Mouse (Mus musculus) CH12.LX (cell line): ENCODE data around the gene Mettl16. TPM values are rescaled to one million over a fixed set of nuclear protein-coding genes. Genes with fewer than 3 reads are reported as not detected.

Source experiments
- DNase-seq: peaks from one replicate; pipeline ENCODE4 v3.0.0-alpha.2; 2013; ENCODE audit errors: extremely low read depth
- H3K27ac ChIP-seq: 2 replicates; pipeline ENCODE4 v1.5.1; 2012; ENCODE audit warnings: low read depth, mild to moderate bottlenecking, control low read depth, moderate library complexity; ENCODE audit not compliant: insufficient read depth
- H3K27me3 ChIP-seq: replicated peaks from 2 replicates; pipeline ENCODE3; 2012; ENCODE audit warnings: inconsistent platforms
- H3K36me3 ChIP-seq, 2 experiments: replicated peaks in 1 of 2; 2 replicates each; pipeline versions ENCODE3 to v1.6.1; 2012; ENCODE audit warnings: inconsistent platforms in 1 of 2, low read length in 1 of 2, mild to moderate bottlenecking in 1 of 2, mixed read lengths in 1 of 2, moderate library complexity in 1 of 2; ENCODE audit not compliant: control insufficient read depth in 1 of 2, insufficient read depth in 1 of 2
- H3K4me1 ChIP-seq, 2 experiments: 2 replicates each; pipeline ENCODE4 v1.6.1; 2012; ENCODE audit warnings: inconsistent platforms in 1 of 2, moderate library complexity in 1 of 2; ENCODE audit not compliant: insufficient read depth in 2 of 2, control insufficient read depth in 1 of 2
- H3K4me2 ChIP-seq: 2 replicates; pipeline ENCODE4 v1.6.1; 2012; ENCODE audit warnings: low read depth, mild to moderate bottlenecking, control low read depth; ENCODE audit not compliant: poor library complexity, insufficient read depth, severe bottlenecking
- H3K4me3 ChIP-seq, 3 experiments: fragments of 150-350 bp in 1 of 3; sonication (generic) in 1 of 3; replicated peaks in 1 of 3; 2 replicates each; pipeline versions ENCODE3 to v1.5.1; 2011 to 2012; ENCODE audit warnings: low read depth in 2 of 3, low read length in 2 of 3, mild to moderate bottlenecking in 2 of 3, moderate library complexity in 2 of 3, control low read depth in 1 of 3, improper control_type of control experiment in 1 of 3, inconsistent platforms in 1 of 3, mixed read lengths in 1 of 3; ENCODE audit not compliant: poor library complexity in 1 of 3
- H3K79me2 ChIP-seq: replicated peaks from 2 replicates; pipeline ENCODE4 v1.6.1; 2012; ENCODE audit warnings: mild to moderate bottlenecking, moderate library complexity; ENCODE audit not compliant: control insufficient read depth, poor library complexity, insufficient read depth, severe bottlenecking; ENCODE audit errors: extremely low read depth
- H3K9ac ChIP-seq: 2 replicates; pipeline ENCODE4 v1.6.1; 2012; ENCODE audit warnings: low read depth, mild to moderate bottlenecking, control low read depth, moderate library complexity; ENCODE audit not compliant: insufficient read depth
- H3K9me3 ChIP-seq: replicated peaks from 2 replicates; pipeline ENCODE3; 2012; ENCODE audit warnings: low read length, inconsistent platforms, mixed read lengths
- CHD1 ChIP-seq: IDR thresholded peaks from 2 replicates; pipeline ENCODE4 v1.6.1; 2012; ENCODE audit warnings: low read depth, low read length, improper control_type of control experiment, inconsistent platforms
- E2F4 ChIP-seq: IDR thresholded peaks from 2 replicates; pipeline ENCODE4 v1.6.1; 2011; ENCODE audit warnings: low read depth, low read length, improper control_type of control experiment; ENCODE audit not compliant: insufficient replicate concordance
- ELF1 ChIP-seq: IDR thresholded peaks from 2 replicates; pipeline ENCODE4 v1.6.1; 2014; ENCODE audit warnings: low read depth, mild to moderate bottlenecking, inconsistent platforms, low read length, improper control_type of control experiment
- ETS1 ChIP-seq: conservative IDR thresholded peaks from 2 replicates; pipeline ENCODE4 v1.6.1; 2012; ENCODE audit warnings: low read depth, mild to moderate bottlenecking, inconsistent platforms, low read length, improper control_type of control experiment, moderate library complexity
- GABPA ChIP-seq: IDR thresholded peaks from 2 replicates; pipeline ENCODE4 v1.6.1; 2012; ENCODE audit warnings: low read depth, low read length, improper control_type of control experiment, inconsistent platforms; ENCODE audit not compliant: insufficient replicate concordance
- HCFC1 ChIP-seq: IDR thresholded peaks from 2 replicates; pipeline ENCODE4 v1.6.1; 2012; ENCODE audit warnings: low read depth, mild to moderate bottlenecking, inconsistent platforms, low read length, improper control_type of control experiment
- IRF4 ChIP-seq: IDR thresholded peaks from 2 replicates; pipeline ENCODE4 v1.6.1; 2014; ENCODE audit warnings: low read depth, mild to moderate bottlenecking, inconsistent platforms, low read length, improper control_type of control experiment
- JUN ChIP-seq: IDR thresholded peaks from 2 replicates; pipeline ENCODE4 v1.6.1; 2011; ENCODE audit warnings: low read depth, mild to moderate bottlenecking, low read length, improper control_type of control experiment, moderate library complexity; ENCODE audit not compliant: insufficient read depth
- JUND ChIP-seq: conservative IDR thresholded peaks from 2 replicates; pipeline ENCODE4 v1.6.1; 2011; ENCODE audit warnings: low read depth, low read length, improper control_type of control experiment
- MAFK ChIP-seq: IDR thresholded peaks from 2 replicates; pipeline ENCODE4 v1.6.1; 2011; ENCODE audit warnings: low read length, improper control_type of control experiment; ENCODE audit not compliant: insufficient replicate concordance
- MAX ChIP-seq: IDR thresholded peaks from 2 replicates; pipeline ENCODE4 v1.6.1; 2011; ENCODE audit warnings: low read length, improper control_type of control experiment
- MAZ ChIP-seq: IDR thresholded peaks from 2 replicates; pipeline ENCODE4 v1.6.1; 2012; ENCODE audit warnings: low read depth, mild to moderate bottlenecking, inconsistent platforms, low read length, improper control_type of control experiment, moderate library complexity
- MEF2A ChIP-seq: IDR thresholded peaks from 2 replicates; pipeline ENCODE4 v1.6.1; 2014; ENCODE audit warnings: low read depth, mild to moderate bottlenecking, inconsistent platforms, low read length, improper control_type of control experiment, borderline replicate concordance
- MXI1 ChIP-seq: IDR thresholded peaks from 2 replicates; pipeline ENCODE4 v1.6.1; 2011; ENCODE audit warnings: mild to moderate bottlenecking, low read depth, low read length, improper control_type of control experiment
- MYC ChIP-seq: IDR thresholded peaks from 2 replicates; pipeline ENCODE4 v1.6.1; 2011; ENCODE audit warnings: low read depth, mild to moderate bottlenecking, improper control_type of control experiment, low read length
- NRF1 ChIP-seq: IDR thresholded peaks from 2 replicates; pipeline ENCODE4 v1.6.1; 2014; ENCODE audit warnings: low read depth, mild to moderate bottlenecking, inconsistent platforms, low read length, improper control_type of control experiment, moderate library complexity
- POLR2A ChIP-seq: IDR thresholded peaks from 2 replicates; pipeline ENCODE4 v1.6.1; 2011; ENCODE audit warnings: low read depth, mild to moderate bottlenecking, improper control_type of control experiment, low read length
- SIN3A ChIP-seq: IDR thresholded peaks from 2 replicates; pipeline ENCODE4 v1.6.1; 2012; ENCODE audit warnings: low read length, improper control_type of control experiment, inconsistent platforms
- SMC3 ChIP-seq: IDR thresholded peaks from 2 replicates; pipeline ENCODE4 v1.6.1; 2011; ENCODE audit warnings: low read depth, low read length, improper control_type of control experiment
- TBP ChIP-seq: conservative IDR thresholded peaks from 2 replicates; pipeline ENCODE4 v1.6.1; 2011; ENCODE audit warnings: low read depth, low read length, improper control_type of control experiment
- TCF12 ChIP-seq: IDR thresholded peaks from 2 replicates; pipeline ENCODE4 v1.6.1; 2014; ENCODE audit warnings: low read depth, mild to moderate bottlenecking, inconsistent platforms, low read length, improper control_type of control experiment
- UBTF ChIP-seq: IDR thresholded peaks from 2 replicates; pipeline ENCODE4 v1.6.1; 2012; ENCODE audit warnings: low read depth, mild to moderate bottlenecking, inconsistent platforms, low read length, improper control_type of control experiment, moderate library complexity
- USF1 ChIP-seq: IDR thresholded peaks from 2 replicates; pipeline ENCODE4 v1.6.1; 2014; ENCODE audit warnings: low read depth, mild to moderate bottlenecking, inconsistent platforms, low read length, improper control_type of control experiment
- USF2 ChIP-seq: conservative IDR thresholded peaks from 2 replicates; pipeline ENCODE4 v1.6.1; 2011; ENCODE audit warnings: low read depth, low read length, improper control_type of control experiment
- ZC3H11A ChIP-seq: IDR thresholded peaks from 2 replicates; pipeline ENCODE4 v1.6.1; 2012; ENCODE audit warnings: low read depth, mild to moderate bottlenecking, inconsistent platforms, low read length, improper control_type of control experiment
- ZKSCAN1 ChIP-seq: IDR thresholded peaks from 2 replicates; pipeline ENCODE4 v1.6.1; 2012; ENCODE audit warnings: low read depth, inconsistent platforms, low read length, improper control_type of control experiment, borderline replicate concordance
- ZNF384 ChIP-seq: IDR thresholded peaks from 2 replicates; pipeline ENCODE4 v1.6.1; 2012; ENCODE audit warnings: low read depth, low read length, improper control_type of control experiment, inconsistent platforms
- dilution Hi-C: fragments of 300-500 bp; cut with MboI; formaldehyde crosslinking; loops from 2 replicates; pipeline ENCODE4 v1.14.3; 2020; ENCODE audit warnings: low sequenced_read_pairs; ENCODE audit not compliant: extremely low pct_unique_long_range_greater_than_20kb, extremely low pct_ligation_motif_present
- in situ Hi-C: fragments of 300-500 bp; cut with MboI; formaldehyde crosslinking; loops from 3 replicates; pipeline ENCODE4 v1.14.3; 2019; ENCODE audit warnings: low sequenced_read_pairs, low pct_ligation_motif_present, low pct_unique_long_range_greater_than_20kb, mixed read lengths
- polyA plus RNA-seq: library from polyadenylated mRNA; unstranded; fragments of >175 nt; gene quantifications from 2 replicates; pipeline ENCODE4 v1.2.1, GENCODE M21; 2012; ENCODE audit warnings: low read depth; ENCODE audit not compliant: insufficient read length
- total RNA-seq, 2 experiments: library from RNA; depleted of rRNA; stranded (reverse); fragments of 300-350 nt in 1 of 2; fragments of >200 nt in 1 of 2; gene quantifications; 2 replicates each; pipeline ENCODE4 v1.2.3; 2012 to 2014

The Mettl16 gene
- total and polyA plus RNA-seq, 3 experiments: 79.3 to 119 (median 80.0) TPM

DNA sequence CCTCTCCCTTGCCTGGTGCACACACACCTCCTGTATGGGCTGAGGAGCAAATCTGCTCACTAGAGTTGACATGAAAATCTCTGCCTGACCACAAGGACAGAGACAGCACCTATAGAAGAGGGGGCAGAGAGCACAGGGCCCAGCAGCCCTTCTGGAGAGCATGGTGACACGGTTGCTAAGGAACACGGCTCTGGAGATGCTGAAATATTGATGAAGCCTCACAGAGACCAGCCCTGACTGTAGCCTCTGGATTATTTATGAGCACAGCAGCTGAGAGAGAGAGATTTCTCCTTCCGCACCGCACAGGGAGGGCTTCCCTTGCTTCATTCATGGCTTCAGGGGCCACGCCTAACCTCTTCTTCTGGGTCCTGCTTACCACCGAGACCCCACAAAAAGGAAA, 99.0 kb downstream of the Mettl16 start:
- no peak overlapping the region for H3K4me3 ChIP-seq
- no peak overlapping the region for H3K9ac ChIP-seq
- dilution Hi-C loops (no loop called here), in situ Hi-C loops (no loop called here)
- H3K4me2 ChIP-seq: no peak overlapping the region
- H3K79me2 ChIP-seq: no peaks in the 10 kb centered on the region
- no peak for DNase-seq
- TF ChIP-seq NRF1 (no peak), GABPA (no peak), ZKSCAN1 (no peak), SMC3 (no peak), MAZ (no peak), CHD1 (no peak), JUND (no peak), UBTF (no peak), MEF2A (no peak), SIN3A (no peak), MXI1 (no peak), TBP (no peak), MYC (no peak), ELF1 (no peak), ETS1 (no peak), TCF12 (no peak), ZC3H11A (no peak)
- no peaks in the 10 kb centered on the region for H3K27me3 ChIP-seq
- peaks cover 0 to 14% of the 10 kb centered on the region in 2 experiments for H3K36me3 ChIP-seq
- H3K27ac ChIP-seq: no peak overlapping the region
- peaks cover 0 to 5% of the 10 kb centered on the region in 2 experiments; a peak in 1 of 4 replicates for H3K4me1 ChIP-seq
- no peaks in the 10 kb centered on the region for H3K9me3 ChIP-seq

DNA sequence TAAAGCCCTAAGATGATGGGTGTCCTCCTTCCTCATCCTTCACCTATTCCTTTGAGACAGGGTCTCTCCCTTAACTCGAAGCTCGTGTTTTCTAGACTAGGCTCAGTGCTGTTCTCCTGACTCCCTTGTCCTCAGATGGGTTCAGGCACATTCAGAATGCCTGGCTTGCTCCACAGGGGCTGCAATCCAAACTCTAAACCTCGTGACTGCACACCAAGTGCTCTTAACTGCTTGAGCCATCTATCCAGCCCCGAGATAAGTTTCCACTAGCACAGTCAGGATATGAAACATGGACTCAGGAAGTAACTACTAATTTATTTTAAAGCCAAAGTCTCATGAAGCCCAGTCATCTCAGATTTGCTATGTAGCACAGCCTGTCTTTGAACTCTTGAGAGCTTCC, 99.9 kb downstream of the Mettl16 start:
- DNase-seq: no peak
- Histone ChIP-seq H3K79me2 (no peaks in the 10 kb centered on the region), H3K9ac (no peak overlapping the region), H3K4me1 (peaks cover 0 to 5% of the 10 kb centered on the region in 2 experiments; a peak in 1 of 4 replicates), H3K4me3 (no peak overlapping the region), H3K36me3 (peaks cover 0 to 7% of the 10 kb centered on the region in 2 experiments), H3K27ac (no peak overlapping the region), H3K9me3 (no peaks in the 10 kb centered on the region), H3K4me2 (no peak overlapping the region), H3K27me3 (no peaks in the 10 kb centered on the region)
- in situ Hi-C loops (no loop called here), dilution Hi-C loops (no loop called here)
- no peak for TF ChIP-seq MAFK
- TF ChIP-seq TCF12: no peak
- no peak for TF ChIP-seq JUN
- TF ChIP-seq USF2: no peak
- TF ChIP-seq SIN3A: no peak
- no peak for TF ChIP-seq POLR2A
- no peak for TF ChIP-seq HCFC1
- TF ChIP-seq USF1: no peak
- TF ChIP-seq E2F4: no peak
- TF ChIP-seq IRF4: no peak
- TF ChIP-seq ZNF384: no peak
- TF ChIP-seq ELF1: no peak
- TF ChIP-seq MAX: no peak
